Mouse (Mus musculus): ENCODE data around the gene Wdr81.

The Wdr81 gene

GRCm38 (mm10) chr11:75453991-75454930, at the start of gene Wdr81:
Wdr81 (minus strand) TSS chr11:75454717.
- peak; percentile 72 for DNase-seq (ENCODE audit: low spot score)

GRCm38 (mm10) chr11:75498126-75498525, 43.6 kb upstream of the Wdr81 start:
- DNase-seq (ENCODE audit: low spot score): no peak

- no peak for DNase-seq (ENCODE audit: low spot score)
These were observed 40.0 kb upstream of the Wdr81 start for GRCm38 (mm10) chr11:75494296-75495049.

- no peak for DNase-seq (ENCODE audit: low spot score)
These were observed 33.0 kb upstream of the Wdr81 start for GRCm38 (mm10) chr11:75487496-75487895.

- DNase-seq (ENCODE audit: low spot score): peak; percentile 99
These were observed 32.2 kb upstream of the Wdr81 start, which contains the start of gene Prpf8 for GRCm38 (mm10) chr11:75486601-75487285. Prpf8 (plus strand) TSS chr11:75486816.

GRCm38 (mm10) chr11:75486192-75486591, 31.7 kb upstream of the Wdr81 start:
- DNase-seq (ENCODE audit: low spot score): no peak

- DNase-seq (ENCODE audit: low spot score): no peak
These were observed 18.9 kb upstream of the Wdr81 start for GRCm38 (mm10) chr11:75473376-75473775.

GRCm38 (mm10) chr11:75472469-75473081, 18.1 kb upstream of the Wdr81 start:
- no peak for DNase-seq (ENCODE audit: low spot score)

GRCm38 (mm10) chr11:75470675-75471074, 16.2 kb upstream of the Wdr81 start:
- no peak for DNase-seq (ENCODE audit: low spot score)

- no peak for DNase-seq (ENCODE audit: low spot score)
These were observed 14.7 kb upstream of the Wdr81 start for GRCm38 (mm10) chr11:75469261-75469660.

- DNase-seq (ENCODE audit: low spot score): no peak
These were observed 13.9 kb upstream of the Wdr81 start for GRCm38 (mm10) chr11:75468410-75468809.

GRCm38 (mm10) chr11:75467512-75468215, 13.1 kb upstream of the Wdr81 start:
- DNase-seq (ENCODE audit: low spot score): no peak

GRCm38 (mm10) chr11:75466731-75467505, 12.4 kb upstream of the Wdr81 start:
- DNase-seq (ENCODE audit: low spot score): no peak

GRCm38 (mm10) chr11:75465051-75465450, 10.5 kb upstream of the Wdr81 start:
- no peak for DNase-seq (ENCODE audit: low spot score)

- DNase-seq (ENCODE audit: low spot score): no peak
These were observed 9.9 kb upstream of the Wdr81 start for GRCm38 (mm10) chr11:75464417-75464816.

- DNase-seq (ENCODE audit: low spot score): no peak
These were observed 9.1 kb upstream of the Wdr81 start for GRCm38 (mm10) chr11:75463624-75464023.

- DNase-seq (ENCODE audit: low spot score): no peak
These were observed 8.4 kb upstream of the Wdr81 start for GRCm38 (mm10) chr11:75462865-75463336.

- no peak for DNase-seq (ENCODE audit: low spot score)
These were observed 7.8 kb upstream of the Wdr81 start for GRCm38 (mm10) chr11:75462253-75462783.

- DNase-seq (ENCODE audit: low spot score): no peak
These were observed 7.3 kb upstream of the Wdr81 start for GRCm38 (mm10) chr11:75461743-75462252.

All from layer of hippocampus, adult 9-10 months (tissue).